Mouse (Mus musculus) lung, adult 18-20 months (tissue): ENCODE measurements around the gene Pxn.
"Not testable (repeated sequence)": the region's sequence is repeated elsewhere in the genome, so short reads cannot be mapped to it uniquely, and the experiment has no call there.

Experiments used
- DNase-seq, 2 experiments: peaks; one replicate each; pipeline ENCODE4 v3.0.0; 2022; ENCODE audit warnings: mixed read lengths in 2 of 2

The Pxn gene

GRCm38 (mm10) chr5:115509321-115509761 is 2.9 kb downstream of the Pxn start:
- DNase-seq: no peak

- no peak for DNase-seq
Measured at GRCm38 (mm10) chr5:115509790-115510689, 3.6 kb downstream of the Pxn start.

- DNase-seq: no peak
Measured at GRCm38 (mm10) chr5:115512375-115512774, 5.9 kb downstream of the Pxn start.

- DNase-seq: no peak
Measured at GRCm38 (mm10) chr5:115513246-115513645, 6.8 kb downstream of the Pxn start.

- DNase-seq: no peak
Measured at GRCm38 (mm10) chr5:115513721-115514120, 7.2 kb downstream of the Pxn start.

GRCm38 (mm10) chr5:115514346-115514745 is 7.9 kb downstream of the Pxn start:
- DNase-seq: no peak

- DNase-seq: peak; percentile 86 to 91
Measured at GRCm38 (mm10) chr5:115514896-115515587, 8.6 kb downstream of the Pxn start.

- DNase-seq: peak; percentile 77 to 78
Measured at GRCm38 (mm10) chr5:115516081-115516907, 9.8 kb downstream of the Pxn start.

- no peak for DNase-seq
Measured at GRCm38 (mm10) chr5:115516908-115517307, 10.4 kb downstream of the Pxn start.

- no peak for DNase-seq
Measured at GRCm38 (mm10) chr5:115517501-115517900, 11.0 kb downstream of the Pxn start.

- not testable (repeated sequence) for DNase-seq
Measured at GRCm38 (mm10) chr5:115518214-115518613, 11.7 kb downstream of the Pxn start.

- peak; percentile 59 to 75 for DNase-seq
Measured at GRCm38 (mm10) chr5:115520325-115520869, 13.9 kb downstream of the Pxn start.

- peak; percentile 82 to 83 for DNase-seq
Measured at GRCm38 (mm10) chr5:115521553-115522461, 15.3 kb downstream of the Pxn start.

GRCm38 (mm10) chr5:115522531-115522930 is 16.1 kb downstream of the Pxn start:
- DNase-seq: no peak

GRCm38 (mm10) chr5:115522981-115523499 is 16.6 kb downstream of the Pxn start:
- DNase-seq: no peak

GRCm38 (mm10) chr5:115523971-115524370 is 17.5 kb downstream of the Pxn start:
- peak; percentile 69 to 85 for DNase-seq

- DNase-seq: no peak
Measured at GRCm38 (mm10) chr5:115524471-115524870, 18.0 kb downstream of the Pxn start.

GRCm38 (mm10) chr5:115525416-115525815 is 18.9 kb downstream of the Pxn start:
- no peak for DNase-seq

- DNase-seq: peak in 1 of 2 experiments; percentile 56
Measured at GRCm38 (mm10) chr5:115525943-115526342, 19.5 kb downstream of the Pxn start.

- DNase-seq: no peak
Measured at GRCm38 (mm10) chr5:115526456-115527202, 20.2 kb downstream of the Pxn start.
